Mouse (Mus musculus) liver, embryonic 16.5 days (tissue): ENCODE measurements around the gene Trim2. TPM values are rescaled to one million over a fixed set of nuclear protein-coding genes. Genes with fewer than 3 reads are reported as not detected.

Experiments
- ATAC-seq: fragments of 200-750 bp; cut with Nextera tagmentation; 2 replicates; pipeline ENCODE4 v1.8.0; 2017; ENCODE audit warnings: low read depth, mild to moderate bottlenecking, moderate number of reproducible peaks, moderate library complexity
- H3K27ac ChIP-seq: fragments of 300-500 bp; sonication (generic); 2 replicates; pipeline ENCODE4 v1.5.1; 2014; ENCODE audit warnings: mild to moderate bottlenecking, low read length
- H3K27me3 ChIP-seq: fragments of 300-500 bp; sonication (generic); 2 replicates; pipeline ENCODE4 v1.6.1; 2014; ENCODE audit warnings: low read depth, low read length, mixed read lengths; ENCODE audit not compliant: control insufficient read depth, insufficient read depth
- H3K36me3 ChIP-seq: fragments of 300-500 bp; sonication (generic); 2 replicates; pipeline ENCODE4 v1.6.1; 2014; ENCODE audit warnings: mild to moderate bottlenecking; ENCODE audit not compliant: control insufficient read depth, insufficient read depth
- H3K4me1 ChIP-seq: fragments of 300-500 bp; sonication (generic); 2 replicates; pipeline ENCODE4 v1.6.1; 2014; ENCODE audit warnings: low read depth, low read length, mixed read lengths; ENCODE audit not compliant: control insufficient read depth
- H3K4me2 ChIP-seq: fragments of 300-500 bp; sonication (generic); 2 replicates; pipeline ENCODE4 v1.6.1; 2014; ENCODE audit warnings: low read depth, low read length, mixed read lengths
- H3K4me3 ChIP-seq: fragments of 300-500 bp; sonication (generic); 2 replicates; pipeline ENCODE4 v1.5.1; 2014; ENCODE audit warnings: low read depth, mild to moderate bottlenecking, low read length
- H3K9ac ChIP-seq: fragments of 300-500 bp; sonication (generic); 2 replicates; pipeline ENCODE4 v1.6.1; 2014; ENCODE audit warnings: low read depth, low read length
- H3K9me3 ChIP-seq: fragments of 300-500 bp; sonication (generic); replicated peaks from 2 replicates; pipeline ENCODE4 v1.6.1; 2016; ENCODE audit warnings: low read length; ENCODE audit not compliant: control insufficient read depth
- WGBS: fragments of 180-500 bp; shearing (Covaris S2); extraction: QIAGEN DNeasy Blood & Tissue Kit; methylation state at CpG from one replicate; pipeline ENCODE4 v1.1.7; 2014; ENCODE audit not compliant: insufficient replicate concordance; 5-methylcytosine and 5-hydroxymethylcytosine counted together
- polyA plus RNA-seq: library from polyadenylated mRNA; unstranded; fragments of >200 nt; fragmentation: Nextera tagmentation; extraction: Ambion mirVana; gene quantifications from 2 replicates; pipeline ENCODE4 v1.2.1, GENCODE M21; 2015

Trim2 gene
- polyA plus RNA-seq, 1 experiment from 2014 or later, result 6.3 TPM

GRCm38 (mm10) chr3:84230988-84231387, 75.7 kb downstream of the Trim2 start:
- no peak overlapping the region for H3K4me3 ChIP-seq
- ATAC-seq, result peak; percentile 46
- no peaks in the 10 kb centered on the region for H3K36me3 ChIP-seq
- no peak overlapping the region for H3K9ac ChIP-seq
- peaks cover 29% of the 10 kb centered on the region for H3K4me1 ChIP-seq
- H3K9me3 ChIP-seq, result no peaks in the 10 kb centered on the region
- no peaks in the 10 kb centered on the region for H3K27me3 ChIP-seq
- H3K27ac ChIP-seq, result no peak overlapping the region
- no peak overlapping the region for H3K4me2 ChIP-seq
- 28% methylated on average over 3 of the region's 3 CpGs for WGBS

- no peaks in the 10 kb centered on the region for H3K36me3 ChIP-seq
- no peak overlapping the region for H3K9ac ChIP-seq
- H3K9me3 ChIP-seq, result no peaks in the 10 kb centered on the region
- H3K27me3 ChIP-seq, result no peaks in the 10 kb centered on the region
- ATAC-seq, result no peak
- 11% methylated on average over 15 of the region's 15 CpGs for WGBS
- no peak overlapping the region for H3K27ac ChIP-seq
- peak overlapping the region; percentile 50 for H3K4me2 ChIP-seq
- H3K4me3 ChIP-seq, result peak overlapping the region; percentile 38
- H3K4me1 ChIP-seq, result peaks cover 17% of the 10 kb centered on the region
Observed at GRCm38 (mm10) chr3:84228911-84229310, 77.8 kb downstream of the Trim2 start.

GRCm38 (mm10) chr3:84228203-84228870, 78.3 kb downstream of the Trim2 start:
- Histone ChIP-seq H3K4me1 (peaks cover 17% of the 10 kb centered on the region), H3K27me3 (no peaks in the 10 kb centered on the region), H3K36me3 (no peaks in the 10 kb centered on the region), H3K9me3 (no peaks in the 10 kb centered on the region), H3K4me2 (peak overlapping the region; percentile 50), H3K9ac (no peak overlapping the region), H3K27ac (no peak overlapping the region), H3K4me3 (peak overlapping the region; percentile 38)
- WGBS, result under 1% methylated on average over 18 of the region's 18 CpGs
- ATAC-seq, result peak; percentile 54; the same call in 1 of the 2 replicates

- ATAC-seq, result no peak
- no peak overlapping the region for H3K9ac ChIP-seq
- no peak overlapping the region for H3K27ac ChIP-seq
- H3K9me3 ChIP-seq, result no peaks in the 10 kb centered on the region
- peaks cover 17% of the 10 kb centered on the region for H3K4me1 ChIP-seq
- no peak overlapping the region for H3K4me2 ChIP-seq
- no peak overlapping the region for H3K4me3 ChIP-seq
- whole genome bisulfite sequencing, result 53% methylated on average over 8 of the region's 8 CpGs
- no peaks in the 10 kb centered on the region for H3K36me3 ChIP-seq
- no peaks in the 10 kb centered on the region for H3K27me3 ChIP-seq
Observed at GRCm38 (mm10) chr3:84227628-84228027, 79.0 kb downstream of the Trim2 start.

- H3K4me3 ChIP-seq, result no peak overlapping the region
- H3K9ac ChIP-seq, result no peak overlapping the region
- WGBS, result 11% methylated on average over 2 of the region's 2 CpGs
- no peaks in the 10 kb centered on the region for H3K36me3 ChIP-seq
- no peaks in the 10 kb centered on the region for H3K9me3 ChIP-seq
- no peak for ATAC-seq
- peaks cover 7% of the 10 kb centered on the region for H3K27me3 ChIP-seq
- H3K4me1 ChIP-seq, result peaks cover 6% of the 10 kb centered on the region
- no peak overlapping the region for H3K27ac ChIP-seq
- H3K4me2 ChIP-seq, result no peak overlapping the region
Observed at GRCm38 (mm10) chr3:84224982-84225381, 81.7 kb downstream of the Trim2 start.

- Histone ChIP-seq H3K27ac (no peak overlapping the region), H3K4me1 (no peaks in the 10 kb centered on the region), H3K9ac (no peak overlapping the region), H3K4me3 (no peak overlapping the region; the same call in 1 of the 2 replicates), H3K27me3 (peaks cover 10% of the 10 kb centered on the region), H3K4me2 (no peak overlapping the region), H3K9me3 (no peaks in the 10 kb centered on the region), H3K36me3 (no peaks in the 10 kb centered on the region)
- 2% methylated on average over 11 of the region's 11 CpGs for WGBS
- ATAC-seq, result no peak
Observed at GRCm38 (mm10) chr3:84220748-84221147, 85.9 kb downstream of the Trim2 start.

- no peak for ATAC-seq
- no peak overlapping the region for H3K27ac ChIP-seq
- WGBS, result 5% methylated on average over 9 of the region's 9 CpGs
- no peaks in the 10 kb centered on the region for H3K9me3 ChIP-seq
- no peaks in the 10 kb centered on the region for H3K4me1 ChIP-seq
- H3K9ac ChIP-seq, result no peak overlapping the region
- peaks cover 10% of the 10 kb centered on the region for H3K27me3 ChIP-seq
- H3K4me3 ChIP-seq, result no peak overlapping the region; the same call in 1 of the 2 replicates
- H3K36me3 ChIP-seq, result no peaks in the 10 kb centered on the region
- no peak overlapping the region for H3K4me2 ChIP-seq
Observed at GRCm38 (mm10) chr3:84220326-84220725, 86.4 kb downstream of the Trim2 start.

GRCm38 (mm10) chr3:84219720-84220273, 86.9 kb downstream of the Trim2 start:
- H3K4me2 ChIP-seq, result no peak overlapping the region
- H3K4me1 ChIP-seq, result no peaks in the 10 kb centered on the region
- no peaks in the 10 kb centered on the region for H3K9me3 ChIP-seq
- 10% methylated on average over 9 of the region's 9 CpGs for WGBS
- H3K9ac ChIP-seq, result no peak overlapping the region
- H3K36me3 ChIP-seq, result no peaks in the 10 kb centered on the region
- no peak overlapping the region for H3K4me3 ChIP-seq
- peaks cover 10% of the 10 kb centered on the region for H3K27me3 ChIP-seq
- H3K27ac ChIP-seq, result no peak overlapping the region
- no peak for ATAC-seq

- Histone ChIP-seq H3K36me3 (no peaks in the 10 kb centered on the region), H3K9me3 (no peaks in the 10 kb centered on the region), H3K4me2 (no peak overlapping the region), H3K4me1 (no peaks in the 10 kb centered on the region), H3K27ac (no peak overlapping the region), H3K27me3 (peaks cover 10% of the 10 kb centered on the region), H3K4me3 (no peak overlapping the region), H3K9ac (no peak overlapping the region)
- 10% methylated on average over 2 of the region's 2 CpGs for WGBS
- no peak for ATAC-seq
Observed at GRCm38 (mm10) chr3:84219166-84219710, 87.4 kb downstream of the Trim2 start.
